Mouse (Mus musculus) kidney, embryonic 15.5 days (tissue): Measurements from ENCODE around the gene Rps26. TPM values are rescaled to one million over a fixed set of nuclear protein-coding genes. Genes with fewer than 3 reads are reported as not detected.

Source experiments
- ATAC-seq: fragments of 200-750 bp; cut with Nextera tagmentation; replicated peaks from 2 replicates; pipeline ENCODE4 v1.8.0; 2017; ENCODE audit warnings: moderate TSS enrichment; ENCODE audit not compliant: low FRiP score
- H3K27ac ChIP-seq: fragments of 300-500 bp; sonication (generic); 2 replicates; pipeline ENCODE4 v1.5.1; 2015; ENCODE audit warnings: mild to moderate bottlenecking, inconsistent platforms
- H3K27me3 ChIP-seq: fragments of 300-500 bp; sonication (generic); 2 replicates; pipeline ENCODE4 v1.6.1; 2015; ENCODE audit warnings: inconsistent platforms
- H3K36me3 ChIP-seq: fragments of 300-500 bp; sonication (generic); 2 replicates; pipeline ENCODE4 v1.6.1; 2015; ENCODE audit warnings: inconsistent platforms
- H3K4me1 ChIP-seq: fragments of 300-500 bp; sonication (generic); 2 replicates; pipeline ENCODE4 v1.6.1; 2015; ENCODE audit warnings: inconsistent platforms
- H3K4me2 ChIP-seq: fragments of 300-500 bp; sonication (generic); 2 replicates; pipeline ENCODE4 v1.6.1; 2015; ENCODE audit warnings: moderate library complexity, mild to moderate bottlenecking, inconsistent platforms
- H3K4me3 ChIP-seq: fragments of 300-500 bp; sonication (generic); replicated peaks from 2 replicates; pipeline ENCODE4 v1.5.1; 2015; ENCODE audit warnings: mild to moderate bottlenecking, inconsistent platforms
- H3K9ac ChIP-seq: fragments of 300-500 bp; sonication (generic); 2 replicates; pipeline ENCODE4 v1.6.1; 2015; ENCODE audit warnings: mild to moderate bottlenecking, inconsistent platforms
- H3K9me3 ChIP-seq: fragments of 300-500 bp; sonication (generic); replicated peaks from 2 replicates; pipeline ENCODE4 v1.6.1; 2016; ENCODE audit warnings: inconsistent platforms
- WGBS: fragments of 180-500 bp; shearing (Covaris S2); methylation state at CpG from one replicate; pipeline ENCODE4 v1.1.7; 2015; ENCODE audit warnings: mixed read lengths; 5-methylcytosine and 5-hydroxymethylcytosine counted together
- polyA plus RNA-seq: library from polyadenylated mRNA; unstranded; fragments of >200 nt; fragmentation: Nextera tagmentation; extraction: Ambion mirVana; gene quantifications from 2 replicates; pipeline ENCODE4 v1.2.1, GENCODE M21; 2015

The Rps26 gene
- polyA plus RNA-seq, 1 experiment from 2014 or later: 752 TPM

- no peak for ATAC-seq
- Histone ChIP-seq H3K4me3 (no peak overlapping the region), H3K9me3 (no peaks in the 10 kb centered on the region), H3K4me2 (no peak overlapping the region), H3K9ac (no peak overlapping the region), H3K27me3 (no peaks in the 10 kb centered on the region), H3K36me3 (no peaks in the 10 kb centered on the region), H3K27ac (no peak overlapping the region), H3K4me1 (0 out of 2 replicates have a peak, but pooled peaks cover 5% of the 10 kb centered on the region)
- 43% methylated on average over 9 of the region's 9 CpGs for WGBS
These were observed 32.9 kb upstream of the Rps26 start for GRCm38 (mm10) chr10:128659490-128659889.

- H3K27me3 ChIP-seq: no peaks in the 10 kb centered on the region
- no peak overlapping the region for H3K9ac ChIP-seq
- no peak overlapping the region for H3K4me2 ChIP-seq
- ATAC-seq: no peak
- no peaks in the 10 kb centered on the region for H3K9me3 ChIP-seq
- H3K4me1 ChIP-seq: 0 out of 2 replicates have a peak, but pooled peaks cover 5% of the 10 kb centered on the region
- H3K4me3 ChIP-seq: no peak overlapping the region
- no peak overlapping the region for H3K27ac ChIP-seq
- WGBS: 53% methylated on average over 9 of the region's 9 CpGs
- no peaks in the 10 kb centered on the region for H3K36me3 ChIP-seq
These were observed 31.3 kb upstream of the Rps26 start for GRCm38 (mm10) chr10:128657844-128658243.

- H3K4me2 ChIP-seq: no peak overlapping the region
- no peak overlapping the region for H3K4me3 ChIP-seq
- no peaks in the 10 kb centered on the region for H3K9me3 ChIP-seq
- no peaks in the 10 kb centered on the region for H3K36me3 ChIP-seq
- no peaks in the 10 kb centered on the region for H3K27me3 ChIP-seq
- no peak overlapping the region for H3K27ac ChIP-seq
- H3K4me1 ChIP-seq: 0 out of 2 replicates have a peak, but pooled peaks cover 5% of the 10 kb centered on the region
- no peak overlapping the region for H3K9ac ChIP-seq
- ATAC-seq: no peak
- WGBS: 85% methylated on average over 1 of the region's 1 CpGs
These were observed 30.2 kb upstream of the Rps26 start for GRCm38 (mm10) chr10:128656731-128657130.

- Histone ChIP-seq H3K4me2 (no peak overlapping the region), H3K36me3 (no peaks in the 10 kb centered on the region), H3K4me3 (no peak overlapping the region), H3K4me1 (0 out of 2 replicates have a peak, but pooled peaks cover 5% of the 10 kb centered on the region), H3K27ac (no peak overlapping the region), H3K9me3 (no peaks in the 10 kb centered on the region), H3K27me3 (no peaks in the 10 kb centered on the region), H3K9ac (no peak overlapping the region)
- WGBS: 90% methylated on average over 3 of the region's 3 CpGs
- no peak for ATAC-seq
These were observed 28.7 kb upstream of the Rps26 start for GRCm38 (mm10) chr10:128655254-128655653.

GRCm38 (mm10) chr10:128653866-128654265, 27.3 kb upstream of the Rps26 start:
- no peaks in the 10 kb centered on the region for H3K9me3 ChIP-seq
- no peak overlapping the region for H3K9ac ChIP-seq
- H3K27me3 ChIP-seq: no peaks in the 10 kb centered on the region
- no peak overlapping the region for H3K4me3 ChIP-seq
- ATAC-seq: no peak
- no peaks in the 10 kb centered on the region for H3K4me1 ChIP-seq
- H3K36me3 ChIP-seq: no peaks in the 10 kb centered on the region
- WGBS: 70% methylated on average over 4 of the region's 4 CpGs
- H3K27ac ChIP-seq: no peak overlapping the region
- H3K4me2 ChIP-seq: no peak overlapping the region

GRCm38 (mm10) chr10:128646139-128647089, 19.9 kb upstream of the Rps26 start:
- 0 out of 2 replicates have a peak overlapping the region, but pooled peaks have one; percentile 29 for H3K9ac ChIP-seq

GRCm38 (mm10) chr10:128645111-128646011, 18.8 kb upstream of the Rps26 start, which contains the start of gene Ikzf4:
Gene Ikzf4 (minus strand): TSS chr10:128645991.
- peak; percentile 72 for ATAC-seq
- H3K9me3 ChIP-seq: no peaks in the 10 kb centered on the region
- peak within 1 kb of the TSS; percentile 30; the same call in 1 of the 2 replicates for H3K27ac ChIP-seq
- peaks cover 21% of the 10 kb centered on the region for H3K4me1 ChIP-seq
- H3K36me3 ChIP-seq: no peaks in the 10 kb centered on the region
- H3K9ac ChIP-seq: peak within 1 kb of the TSS; percentile 54
- WGBS: 3% methylated on average over 36 of the region's 36 CpGs
- 0 out of 2 replicates have a peak, but pooled peaks cover 4% of the 10 kb centered on the region for H3K27me3 ChIP-seq
- H3K4me2 ChIP-seq: peak within 1 kb of the TSS; percentile 91
- H3K4me3 ChIP-seq: peak within 1 kb of the TSS; percentile 54

More at GRCm38 (mm10) chr10:128646139-128647089, 19.9 kb upstream of the Rps26 start:
- peaks cover 21% of the 10 kb centered on the region for H3K4me1 ChIP-seq
- H3K4me2 ChIP-seq: peak overlapping the region; percentile 91
- H3K27ac ChIP-seq: peak overlapping the region; percentile 30; the same call in 1 of the 2 replicates
- peak; percentile 72 for ATAC-seq
- 0 out of 2 replicates have a peak, but pooled peaks cover 4% of the 10 kb centered on the region for H3K27me3 ChIP-seq
- H3K9me3 ChIP-seq: no peaks in the 10 kb centered on the region
- peak overlapping the region; percentile 54 for H3K4me3 ChIP-seq
- 7% methylated on average over 11 of the region's 13 CpGs for WGBS
- H3K36me3 ChIP-seq: no peaks in the 10 kb centered on the region

GRCm38 (mm10) chr10:128642749-128643148, 16.2 kb upstream of the Rps26 start:
- 87% methylated on average over 6 of the region's 6 CpGs for WGBS
- Histone ChIP-seq H3K4me2 (no peak overlapping the region), H3K27ac (no peak overlapping the region), H3K4me1 (peaks cover 21% of the 10 kb centered on the region), H3K27me3 (0 out of 2 replicates have a peak, but pooled peaks cover 4% of the 10 kb centered on the region), H3K9ac (no peak overlapping the region), H3K9me3 (no peaks in the 10 kb centered on the region), H3K4me3 (no peak overlapping the region), H3K36me3 (no peaks in the 10 kb centered on the region)
- no peak for ATAC-seq

- ATAC-seq: no peak
- Histone ChIP-seq H3K36me3 (no peaks in the 10 kb centered on the region), H3K9ac (no peak overlapping the region), H3K4me3 (no peak overlapping the region), H3K9me3 (no peaks in the 10 kb centered on the region), H3K27me3 (0 out of 2 replicates have a peak, but pooled peaks cover 4% of the 10 kb centered on the region), H3K4me2 (no peak overlapping the region), H3K4me1 (peaks cover 21% of the 10 kb centered on the region), H3K27ac (no peak overlapping the region)
- 83% methylated on average over 7 of the region's 7 CpGs for WGBS
These were observed 15.3 kb upstream of the Rps26 start for GRCm38 (mm10) chr10:128641871-128642270.

GRCm38 (mm10) chr10:128640891-128641290, 14.3 kb upstream of the Rps26 start:
- Histone ChIP-seq H3K27ac (no peak overlapping the region), H3K9me3 (no peaks in the 10 kb centered on the region), H3K4me1 (peaks cover 13% of the 10 kb centered on the region), H3K36me3 (0 out of 2 replicates have a peak, but pooled peaks cover 4% of the 10 kb centered on the region), H3K4me3 (no peak overlapping the region), H3K9ac (no peak overlapping the region), H3K27me3 (0 out of 2 replicates have a peak, but pooled peaks cover 4% of the 10 kb centered on the region), H3K4me2 (no peak overlapping the region)
- WGBS: 93% methylated on average over 15 of the region's 15 CpGs
- no peak for ATAC-seq

GRCm38 (mm10) chr10:128639999-128640398, 13.5 kb upstream of the Rps26 start:
- WGBS: 83% methylated on average over 14 of the region's 14 CpGs
- Histone ChIP-seq H3K4me3 (no peak overlapping the region), H3K36me3 (0 out of 2 replicates have a peak, but pooled peaks cover 6% of the 10 kb centered on the region), H3K27me3 (0 out of 2 replicates have a peak, but pooled peaks cover 4% of the 10 kb centered on the region), H3K9me3 (no peaks in the 10 kb centered on the region), H3K27ac (no peak overlapping the region), H3K4me1 (peaks cover 6% of the 10 kb centered on the region; the same call in 1 of the 2 replicates), H3K4me2 (no peak overlapping the region), H3K9ac (no peak overlapping the region)
- no peak; the same call in 1 of the 2 replicates for ATAC-seq
